Mouse (Mus musculus) liver, postnatal 0 days (tissue): ENCODE measurements around the gene Palld.

Experiments
- CTCF ChIP-seq: sonication (generic); IDR thresholded peaks from 2 replicates; pipeline ENCODE4 v1.5.1; 2016; ENCODE audit warnings: antibody characterized with exemption, low read depth
- EP300 ChIP-seq: IDR thresholded peaks from 2 replicates; pipeline ENCODE4 v1.6.1; 2016; ENCODE audit warnings: antibody characterized with exemption, low read depth, mild to moderate bottlenecking

GRCm38 (mm10) chr8:61604871-61605270 is 297.6 kb downstream of the Palld start:
- TF ChIP-seq CTCF (no peak), EP300 (no peak)
